In the genomic region with DNA sequence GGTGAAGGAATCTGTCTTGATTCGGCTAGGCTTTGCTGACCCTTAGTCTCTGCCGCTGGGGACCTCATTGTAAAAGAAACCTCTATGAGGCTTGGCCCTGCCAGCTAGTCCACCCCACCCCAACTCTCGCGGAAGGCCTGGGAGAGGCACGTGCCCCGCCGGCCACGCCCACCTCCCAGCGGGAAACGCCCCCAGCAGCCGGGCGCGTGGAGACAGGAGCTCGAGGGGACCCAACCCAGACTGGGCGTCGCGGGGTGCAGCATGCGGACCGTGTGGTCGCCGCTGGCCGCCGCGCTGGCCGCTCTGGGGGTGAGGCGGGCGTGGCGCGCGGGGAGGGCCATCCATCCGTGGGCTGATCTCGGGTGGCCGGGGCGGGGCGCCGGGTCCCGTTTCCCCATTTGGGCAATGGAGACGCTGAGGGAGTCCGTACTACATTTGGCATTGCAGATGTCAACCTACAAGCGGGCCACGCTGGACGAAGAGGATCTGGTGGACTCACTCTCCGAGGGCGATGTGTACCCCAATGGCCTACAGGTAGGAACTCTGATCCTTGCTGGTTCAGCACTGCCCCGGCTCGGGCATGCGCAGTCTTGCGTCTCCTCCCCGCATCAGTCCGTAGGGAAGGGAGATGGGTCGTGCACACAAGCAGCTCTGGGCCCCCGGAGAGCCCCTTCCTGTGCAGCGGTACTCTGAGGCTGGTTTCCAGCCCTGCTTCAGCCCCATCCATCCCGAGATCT, we compare ENCODE assay signal across 8 mouse cellular contexts. TPM values are rescaled to one million over a fixed set of nuclear protein-coding genes. Genes with fewer than 3 reads are reported as not detected.
DNase-seq lines count a peak whose midpoint lies in the region; ATAC-seq and TF ChIP-seq lines count a peak whose summit lies in the region.

No protein-coding gene starts in this region.

- DNase-seq in B cell, adult 2 months = peak; percentile 80 to 83
- peak; percentile 88 for DNase-seq in adrenal gland, adult 2 months
- DNase-seq in kidney, postnatal 0 days (ENCODE audit: low spot score) = peak; percentile 86
- peak; percentile 85 for DNase-seq in lung, postnatal 14 days
- peak; percentile 56 for DNase-seq in ovary, postnatal 10 days (ENCODE audit: low spot score)
- peak; percentile 85 for DNase-seq in thymus, postnatal 4 days

- no peaks in the 10 kb centered on the region for H3K36me3 ChIP-seq in erythroblast, embryonic 14.5 days (ENCODE audit: control insufficient read depth)
- H3K36me3 ChIP-seq in heart, embryonic 15.5 days = no peaks in the 10 kb centered on the region
- no peaks in the 10 kb centered on the region for H3K36me3 ChIP-seq in kidney, postnatal 0 days (ENCODE audit: insufficient read depth, low read length)

- 2% methylated on average over 54 of the region's 54 CpGs for WGBS in heart, embryonic 15.5 days
- whole genome bisulfite sequencing in kidney, postnatal 0 days = under 1% methylated on average over 54 of the region's 54 CpGs

- H3K27me3 ChIP-seq in erythroblast, embryonic 14.5 days (ENCODE audit: control insufficient read depth) = peaks cover 5% of the 10 kb centered on the region
- no peaks in the 10 kb centered on the region for H3K27me3 ChIP-seq in heart, embryonic 15.5 days
- no peaks in the 10 kb centered on the region for H3K27me3 ChIP-seq in kidney, postnatal 0 days (ENCODE audit: insufficient read depth, low read length)

- peak; percentile 71 for ATAC-seq in heart, embryonic 15.5 days (replicated peaks; ENCODE audit: insufficient number of reproducible peaks, insufficient read depth, low FRiP score, low read depth)
- ATAC-seq in kidney, postnatal 0 days (replicated peaks; ENCODE audit: low FRiP score, low read depth) = peak; percentile 78

- H3K4me2 ChIP-seq in heart, embryonic 15.5 days = peak overlapping the region; percentile 99
- H3K4me2 ChIP-seq in kidney, postnatal 0 days (ENCODE audit: low read length) = peak overlapping the region; percentile 86

- no peaks in the 10 kb centered on the region for H3K9me3 ChIP-seq in erythroblast, embryonic 14.5 days (ENCODE audit: control insufficient read depth, low read length)
- no peaks in the 10 kb centered on the region for H3K9me3 ChIP-seq in heart, embryonic 15.5 days (replicated peaks)
- H3K9me3 ChIP-seq in kidney, postnatal 0 days (replicated peaks; ENCODE audit: low read length) = no peaks in the 10 kb centered on the region

- H3K9ac ChIP-seq in heart, embryonic 15.5 days = peak overlapping the region; percentile 60
- peak overlapping the region; percentile 56 for H3K9ac ChIP-seq in kidney, postnatal 0 days (ENCODE audit: low read depth, low read length)

- TF ChIP-seq CTCF in kidney, postnatal 0 days (IDR thresholded peaks at IDR 0.05; ENCODE audit: low read depth) = no peak

- peaks cover 35% of the 10 kb centered on the region for H3K4me1 ChIP-seq in erythroblast, embryonic 14.5 days (ENCODE audit: control insufficient read depth)
- peaks cover 39% of the 10 kb centered on the region for H3K4me1 ChIP-seq in heart, embryonic 15.5 days (replicated peaks)
- H3K4me1 ChIP-seq in kidney, postnatal 0 days (replicated peaks; ENCODE audit: insufficient read depth, low read length) = peaks cover 8% of the 10 kb centered on the region

- H3K27ac ChIP-seq in heart, embryonic 15.5 days = peak overlapping the region; percentile 46
- peak overlapping the region; percentile 37; the same call in 1 of the 2 replicates for H3K27ac ChIP-seq in kidney, postnatal 0 days

- H3K4me3 ChIP-seq in erythroblast, embryonic 14.5 days (replicated peaks) = peak overlapping the region; percentile 59
- peak overlapping the region; percentile 56 for H3K4me3 ChIP-seq in heart, embryonic 15.5 days
- H3K4me3 ChIP-seq in kidney, postnatal 0 days (replicated peaks; ENCODE audit: low read depth, low read length) = peak overlapping the region; percentile 37

RNA-seq across cellular contexts. Expression of a gene that starts 51.5 kb away (rescaled TPM):
- 100 to 1,000 TPM; 228 to 424 TPM for total RNA-seq in adrenal gland, adult 2 months (2021)
- 50.0 and 414 TPM in 2 replicates for polyA plus RNA-seq in adrenal gland, adult 2 months (2012; rRNA removed)
- 0.85 and 1.1 TPM in 2 replicates for polyA plus RNA-seq in erythroblast, embryonic 14.5 days (2012)
- 51.3 and 77.2 TPM in 2 replicates for polyA plus RNA-seq in heart, embryonic 15.5 days (2015; fragmentation: Nextera tagmentation; extraction: Ambion mirVana)
- polyA plus RNA-seq in kidney, postnatal 0 days (2015; fragmentation: Nextera tagmentation; extraction: Ambion mirVana) = 36.1 and 40.8 TPM in 2 replicates

Comparison
In these comparisons a context has a peak if more than half of its experiments do, and no peak if none do; other contexts are left out.
1. Peak in every context shown above with its lines: DNase-seq, ATAC-seq, H3K4me3 ChIP-seq and H3K27ac ChIP-seq.
2. RNA of a gene that starts 51.5 kb away (polyA plus RNA-seq): 50.0 to 414 TPM in adrenal gland, adult 2 months, 51.3 to 77.2 TPM in heart, embryonic 15.5 days and 36.1 to 40.8 TPM in kidney, postnatal 0 days; 0.85 to 1.1 TPM in erythroblast, embryonic 14.5 days; every median in the first group is over 10 times any median in the second.